Mouse (Mus musculus) adrenal gland, adult (tissue): ENCODE data around the gene Capza1.
"Not testable (repeated sequence)": the region's sequence is repeated elsewhere in the genome, so short reads cannot be mapped to it uniquely, and the experiment has no call there.

Experiments
- DNase-seq, 2 experiments: peaks; one replicate each; pipeline ENCODE4 v3.0.0; 2022 to 2023; ENCODE audit warnings: low spot score in 1 of 2; ENCODE audit not compliant: inconsistent age in 2 of 2

Capza1 gene

DNA sequence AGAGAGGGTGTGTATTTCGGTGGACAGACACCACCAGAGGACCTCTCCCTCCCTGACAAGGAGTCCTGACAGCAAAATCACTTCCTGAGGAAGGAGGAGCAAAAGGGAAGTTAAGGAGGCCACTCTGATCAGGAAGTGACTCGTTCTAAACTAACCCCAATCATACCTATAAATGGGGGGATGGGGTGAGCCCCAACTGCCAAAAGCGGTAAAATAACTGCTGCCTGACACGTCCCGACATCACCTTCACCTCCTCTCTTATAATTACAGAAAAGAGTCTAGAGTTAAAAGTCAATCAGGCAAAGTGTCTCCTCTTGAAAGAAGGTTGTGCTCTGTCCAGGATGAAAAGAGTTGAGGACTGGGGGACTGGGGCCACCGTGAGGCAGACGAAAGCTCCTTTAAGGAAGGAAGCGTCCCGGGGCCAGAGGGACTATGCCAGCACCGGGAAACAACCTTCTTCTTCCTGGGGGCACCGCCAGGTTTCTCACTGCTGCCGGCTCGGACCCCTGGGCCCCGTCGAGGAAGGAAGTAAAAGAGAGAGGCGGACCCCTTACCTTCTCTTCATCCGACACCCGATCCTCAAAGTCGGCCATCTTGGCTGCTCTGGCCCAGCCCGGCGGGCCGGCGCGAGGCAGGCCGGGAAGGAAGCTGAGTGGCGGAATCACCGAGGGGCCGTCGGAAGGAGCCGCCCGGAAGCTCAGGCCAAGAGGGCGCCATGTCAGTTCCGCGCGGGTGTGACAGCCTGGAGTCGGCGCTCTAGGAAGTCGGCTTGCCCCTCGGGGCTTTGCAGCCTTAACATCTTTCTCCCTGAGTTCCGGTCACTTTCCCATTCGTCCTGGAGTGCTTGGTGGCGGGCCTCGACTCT, at the start of gene Capza1, which contains the start of gene St7l:
TSS of gene Capza1 (minus strand) at position 720 of the 865 bp plus-strand sequence.
TSS of gene St7l (plus strand) at position 220 of the 865 bp plus-strand sequence.
- peak; percentile 93 to 97 for DNase-seq

- no peak for DNase-seq
Measured at GRCm38 (mm10) chr3:104909195-104909594, 44.9 kb upstream of the Capza1 start.

DNA sequence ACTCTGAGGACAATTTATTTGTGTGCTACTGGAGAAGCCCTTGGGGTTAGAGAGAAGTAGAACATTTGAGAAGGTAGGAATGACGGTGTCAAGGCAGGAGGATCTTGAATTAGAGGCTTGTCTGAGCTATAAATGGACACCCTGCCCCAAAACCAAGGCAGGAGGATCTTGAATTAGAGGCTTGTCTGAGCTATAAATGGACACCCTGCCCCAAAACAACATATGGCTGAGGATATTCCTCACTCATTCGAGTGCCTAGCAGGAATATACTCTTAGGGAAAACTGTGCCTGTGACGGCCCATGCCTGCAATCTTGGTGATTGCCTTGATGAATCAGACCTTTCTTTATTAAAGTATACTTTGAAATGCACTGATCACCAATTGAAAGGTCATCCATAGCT, 41.7 kb upstream of the Capza1 start:
- no peak for DNase-seq

GRCm38 (mm10) chr3:104905389-104905788, 41.1 kb upstream of the Capza1 start:
- no peak for DNase-seq

DNA sequence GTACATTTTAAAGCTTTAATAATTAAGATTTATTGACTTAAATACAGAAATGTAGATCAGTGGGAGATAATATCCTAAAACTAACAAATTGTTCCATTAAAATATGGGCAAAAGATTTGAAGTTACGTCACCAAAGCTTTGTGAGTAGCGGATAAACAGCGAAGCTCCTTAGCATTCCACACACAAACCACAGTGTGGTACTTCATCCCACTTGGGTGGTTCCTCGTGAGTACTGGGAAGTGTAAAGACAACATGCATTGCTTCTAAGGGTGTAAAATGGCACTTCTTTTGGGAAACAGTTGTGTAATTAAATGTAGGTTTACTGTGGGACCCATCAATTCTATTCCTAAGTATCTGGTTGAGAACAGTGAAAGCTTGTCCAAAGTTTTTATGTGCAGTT, 36.8 kb upstream of the Capza1 start:
- no peak for DNase-seq

DNA sequence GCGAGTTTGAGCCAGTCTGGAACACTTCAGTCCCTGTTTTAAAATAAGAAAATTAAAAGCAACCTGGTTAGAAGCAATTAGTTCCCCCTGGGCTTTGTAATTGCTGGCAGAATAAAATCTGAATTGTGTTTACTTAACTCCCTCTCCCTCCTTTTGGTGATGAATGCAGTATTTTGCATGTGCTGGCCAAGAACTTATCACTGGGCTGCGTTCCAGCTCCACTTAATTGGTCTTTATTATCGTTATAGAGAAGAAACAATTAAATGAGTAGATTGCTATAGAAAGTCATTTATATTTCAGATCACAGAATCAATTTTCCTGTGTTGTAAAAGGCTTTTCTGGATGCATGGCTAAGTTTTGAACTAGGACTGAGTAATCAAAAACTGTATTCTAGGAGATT, 31.8 kb upstream of the Capza1 start:
- no peak for DNase-seq

DNA sequence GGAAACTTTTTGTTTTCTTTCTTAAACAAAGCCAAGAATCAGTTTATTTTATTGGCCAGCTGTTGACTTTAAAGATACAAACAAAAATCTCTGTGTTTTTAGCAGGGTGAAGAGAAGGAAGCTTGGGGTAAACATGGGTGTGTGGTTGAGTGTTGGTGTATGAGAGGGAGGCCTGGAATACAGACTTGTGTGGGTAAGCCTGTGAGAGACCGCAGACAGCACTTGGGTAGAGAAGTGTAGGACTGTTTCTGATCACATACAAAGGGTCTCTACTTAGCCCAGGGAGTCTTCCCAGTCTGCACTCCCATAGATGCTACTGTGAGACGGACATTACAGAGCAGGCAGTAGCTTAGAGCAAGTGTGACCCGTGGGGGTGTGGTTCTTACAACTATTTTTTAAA, 24.3 kb upstream of the Capza1 start:
- no peak for DNase-seq

- no peak for DNase-seq
Measured at GRCm38 (mm10) chr3:104869611-104870010, 5.3 kb upstream of the Capza1 start.

DNA sequence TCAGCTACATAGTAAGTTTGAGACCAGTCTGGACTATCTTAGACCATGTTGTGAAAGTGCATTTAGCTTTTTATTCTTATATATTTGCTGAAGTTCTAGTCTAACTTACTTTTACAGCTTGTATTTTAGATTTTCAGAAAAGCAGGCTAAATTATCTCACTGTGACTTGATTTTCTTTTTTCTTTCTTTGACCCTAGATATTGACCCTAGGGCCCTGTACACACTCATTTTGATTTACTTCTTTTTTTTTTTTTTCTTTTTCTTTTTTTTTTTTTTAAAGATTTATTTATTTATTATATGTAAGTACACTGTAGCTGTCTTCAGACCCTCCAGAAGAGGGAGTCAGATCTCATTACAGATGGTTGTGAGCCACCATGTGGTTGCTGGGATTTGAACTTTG, 2.4 kb upstream of the Capza1 start:
- not testable (repeated sequence) for DNase-seq

DNA sequence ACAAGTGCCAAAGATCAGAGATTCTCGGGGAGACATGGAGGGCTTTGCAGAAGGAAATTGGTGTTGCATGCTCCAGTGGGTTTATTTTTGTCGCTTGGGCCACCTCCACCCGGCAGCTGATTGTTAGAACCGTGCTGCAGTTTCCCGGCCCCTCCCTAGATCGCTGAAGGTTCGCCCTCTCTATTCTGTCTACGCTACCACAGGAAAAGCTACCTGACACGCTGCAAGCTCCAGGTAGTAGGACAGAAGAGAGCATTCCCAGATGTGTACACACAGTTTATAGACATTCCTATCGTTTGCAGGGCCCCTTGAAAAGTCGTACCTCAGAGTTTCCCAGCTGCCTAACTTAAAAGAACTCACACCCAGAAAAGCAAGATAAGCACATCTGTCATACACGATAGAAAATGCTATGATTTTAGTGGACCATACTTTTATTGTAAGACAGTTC, 1.1 kb upstream of the Capza1 start:
- no peak for DNase-seq

DNA sequence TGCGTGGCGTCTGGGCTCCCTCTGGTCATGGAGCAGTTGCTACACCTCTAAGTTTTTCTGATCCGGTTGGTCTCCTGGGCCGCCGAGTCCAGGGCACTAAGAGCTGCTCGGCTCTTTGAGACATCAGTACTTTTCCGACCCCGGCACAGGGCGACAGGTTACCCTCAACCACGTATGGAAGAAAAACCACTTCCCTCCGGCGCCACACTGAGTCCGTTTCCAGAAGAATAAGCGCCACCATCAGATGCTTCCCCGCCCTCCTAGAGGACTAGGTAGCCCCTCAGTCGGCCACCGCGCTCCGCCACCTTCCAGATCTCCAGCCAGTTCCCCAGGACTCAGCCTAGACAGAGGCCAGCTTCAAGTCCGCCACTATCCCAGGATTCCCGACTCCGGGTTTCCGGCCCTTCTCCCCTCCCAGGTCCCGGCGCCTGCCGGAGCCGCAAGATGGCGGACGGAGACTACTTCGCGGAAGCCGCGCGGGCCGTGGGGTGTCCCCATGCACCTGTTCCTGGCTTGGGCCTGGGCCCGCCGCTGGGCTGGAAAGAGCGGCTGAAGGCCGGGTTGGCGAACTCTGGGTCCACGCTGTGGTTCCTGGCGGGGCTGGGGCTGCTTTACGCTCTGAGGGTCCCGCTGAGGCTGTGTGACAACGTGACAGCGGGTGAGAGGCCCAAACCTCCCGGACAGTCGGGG, 491 bp upstream of the Capza1 start:
- DNase-seq = peak; percentile 94 to 98

- no peak for DNase-seq
Measured at GRCm38 (mm10) chr3:104858560-104858959, 5.7 kb downstream of the Capza1 start.

DNA sequence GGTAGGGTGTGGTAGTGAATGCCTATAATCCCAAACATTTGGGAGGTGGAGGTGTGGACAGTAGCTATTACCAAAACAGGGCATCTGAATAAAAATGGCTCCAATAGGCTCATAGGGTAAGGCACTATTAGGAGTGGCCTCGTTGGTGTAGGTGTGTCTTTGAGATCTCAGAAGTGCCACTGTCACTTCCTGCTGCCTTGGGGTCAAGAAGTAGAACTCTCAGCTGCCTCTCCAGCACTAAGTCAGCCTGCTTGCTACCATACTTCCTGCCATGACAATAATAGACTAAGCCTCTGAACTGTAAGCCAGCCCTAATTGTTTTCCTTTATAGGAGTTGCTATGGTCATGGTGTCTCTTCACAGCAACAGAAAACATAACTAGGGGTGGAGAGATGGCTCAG, 8.2 kb downstream of the Capza1 start:
- DNase-seq = no peak

DNA sequence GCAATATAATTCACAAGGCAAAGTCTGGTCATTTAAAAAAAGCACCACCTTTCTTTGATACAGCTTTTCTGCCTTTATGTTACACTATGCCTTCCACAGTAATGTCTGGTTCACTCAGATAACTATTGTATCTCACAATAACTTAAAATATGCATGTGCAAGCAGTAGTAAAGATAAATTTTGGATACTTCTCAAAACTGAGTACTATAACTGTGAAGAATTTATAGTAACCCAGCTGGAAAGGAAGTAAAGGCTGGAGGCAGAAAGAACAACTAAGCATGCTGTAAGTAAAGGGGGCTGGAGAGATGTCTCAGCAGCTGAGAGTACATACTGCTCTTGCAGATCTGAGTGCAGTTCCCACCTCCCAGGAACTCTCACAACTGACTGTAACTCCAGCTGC, 9.4 kb downstream of the Capza1 start:
- DNase-seq = no peak

GRCm38 (mm10) chr3:104854465-104854864, 9.8 kb downstream of the Capza1 start:
- no peak for DNase-seq

- no peak for DNase-seq
Measured at GRCm38 (mm10) chr3:104846601-104847000, 17.7 kb downstream of the Capza1 start.

DNA sequence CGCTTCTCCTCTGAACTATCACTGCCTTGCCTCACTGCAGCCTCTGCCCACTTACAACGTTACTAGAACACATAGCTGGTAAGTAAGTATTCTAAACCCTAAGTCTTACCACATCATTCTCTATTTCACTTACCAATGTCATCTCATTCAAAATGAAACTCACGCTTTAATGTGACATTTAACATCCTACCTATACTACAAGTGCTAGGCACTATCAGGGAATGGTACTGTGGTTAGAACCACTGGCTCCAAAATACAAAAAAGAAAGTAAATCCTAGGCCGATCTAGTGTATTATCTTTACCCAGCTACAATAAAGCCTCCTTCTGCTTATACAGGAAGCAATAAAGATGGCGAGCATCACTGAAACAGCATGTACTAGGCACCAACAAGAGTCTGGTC, 23.3 kb downstream of the Capza1 start:
- DNase-seq = no peak

DNA sequence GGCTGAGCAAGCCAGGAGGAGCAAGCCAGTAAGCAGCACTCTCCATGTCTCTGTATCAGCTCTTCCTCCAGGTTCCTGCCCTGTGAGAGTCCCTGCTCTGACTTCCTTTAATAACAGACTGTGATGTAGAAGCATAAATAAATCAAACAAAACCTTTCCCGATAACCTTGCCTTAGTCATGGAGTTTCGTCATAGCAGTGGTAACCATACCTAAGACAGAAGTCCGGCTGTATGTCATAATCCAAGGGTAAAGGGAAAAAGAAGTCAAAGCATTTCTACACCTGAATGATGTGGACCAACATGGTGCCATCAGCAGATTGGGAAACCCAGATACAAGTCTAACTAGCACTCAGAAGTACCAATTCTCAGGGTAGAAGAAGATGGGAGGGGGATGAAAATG, 28.5 kb downstream of the Capza1 start:
- DNase-seq = peak in 1 of 2 experiments; percentile 43

- DNase-seq = no peak
Measured at GRCm38 (mm10) chr3:104822413-104822812, 41.9 kb downstream of the Capza1 start.

DNA sequence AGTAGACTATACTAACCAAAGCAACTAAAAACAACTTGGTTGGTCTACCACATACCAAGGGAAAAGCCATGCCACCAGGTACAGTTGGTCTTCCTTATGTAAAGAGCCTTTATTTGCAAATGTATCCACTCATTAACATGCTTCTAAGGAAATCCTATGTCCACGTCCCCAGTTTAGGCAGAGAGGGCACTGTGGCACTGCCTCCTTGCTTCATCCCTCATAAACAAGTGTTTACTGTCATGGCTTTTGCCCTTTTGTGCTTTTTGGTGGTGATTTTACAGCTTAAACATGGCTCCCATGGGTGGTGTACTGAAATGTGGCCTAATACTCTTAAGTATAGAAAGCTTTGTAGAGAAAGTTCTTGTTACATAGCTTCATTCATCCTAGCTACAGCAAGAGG, 43.9 kb downstream of the Capza1 start:
- DNase-seq = no peak

DNA sequence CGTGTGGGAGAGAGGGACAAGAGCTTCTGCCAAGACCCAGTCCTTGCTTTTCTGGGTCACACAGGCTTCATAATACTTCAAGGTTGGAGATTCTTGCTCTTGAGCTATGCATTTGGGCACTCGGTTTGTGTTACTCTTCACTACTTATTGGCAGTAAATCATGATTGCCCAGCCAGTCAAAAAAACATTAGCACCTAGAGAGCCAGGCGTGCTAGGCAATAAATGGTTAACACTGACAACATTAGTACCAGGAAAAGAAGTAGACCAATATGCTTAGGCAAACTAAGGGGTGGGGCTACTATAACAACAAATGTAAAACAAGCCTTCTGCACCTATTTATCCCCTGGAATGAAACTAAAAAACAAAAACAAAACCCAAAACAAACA, 45.6 kb downstream of the Capza1 start:
- no peak for DNase-seq
